Mouse (Mus musculus) forebrain, postnatal 0 days (tissue): Measurements from ENCODE around the gene Mn1. TPM values are rescaled to one million over a fixed set of nuclear protein-coding genes. Genes with fewer than 3 reads are reported as not detected.
A peak's percentile ranks its signal among the peaks of the same experiment; 100 is the strongest.

ENCODE experiments used
- ATAC-seq: fragments of 200-750 bp; cut with Nextera tagmentation; 2 replicates; pipeline ENCODE4 v1.8.0; 2017; ENCODE audit warnings: mild to moderate bottlenecking, moderate library complexity
- DNase-seq: peaks from one replicate; pipeline ENCODE4 v3.0.0-alpha.2; 2015
- H3K27ac ChIP-seq: fragments of 300-500 bp; sonication (generic); 2 replicates; pipeline ENCODE4 v1.5.1; 2014; ENCODE audit warnings: low read depth, mild to moderate bottlenecking, antibody characterized with exemption, low read length, moderate library complexity, mixed read lengths
- H3K27me3 ChIP-seq: fragments of 300-500 bp; sonication (generic); 2 replicates; pipeline ENCODE4 v1.6.1; 2014; ENCODE audit warnings: mild to moderate bottlenecking, low read length, mixed read lengths; ENCODE audit not compliant: insufficient read depth
- H3K36me3 ChIP-seq: fragments of 300-500 bp; sonication (generic); 2 replicates; pipeline ENCODE4 v1.6.1; 2014; ENCODE audit warnings: mild to moderate bottlenecking, moderate library complexity; ENCODE audit not compliant: insufficient read depth
- H3K4me1 ChIP-seq: fragments of 300-500 bp; sonication (generic); 2 replicates; pipeline ENCODE4 v1.6.1; 2014; ENCODE audit warnings: antibody characterized with exemption; ENCODE audit not compliant: insufficient read depth
- H3K4me2 ChIP-seq: fragments of 300-500 bp; sonication (generic); 2 replicates; pipeline ENCODE4 v1.6.1; 2014; ENCODE audit warnings: low read depth, mild to moderate bottlenecking, moderate library complexity
- H3K4me3 ChIP-seq: fragments of 300-500 bp; sonication (generic); 2 replicates; pipeline ENCODE4 v1.5.1; 2014; ENCODE audit warnings: low read depth, low read length, mixed read lengths
- H3K9ac ChIP-seq: fragments of 300-500 bp; sonication (generic); 2 replicates; pipeline ENCODE4 v1.6.1; 2014; ENCODE audit warnings: mild to moderate bottlenecking
- H3K9me3 ChIP-seq: fragments of 300-500 bp; sonication (generic); 2 replicates; pipeline ENCODE4 v1.6.1; 2016; ENCODE audit warnings: low read length
- CTCF ChIP-seq: sonication (generic); IDR thresholded peaks from 2 replicates; pipeline ENCODE4 v1.5.1; 2016; ENCODE audit warnings: antibody characterized with exemption, control low read depth, low read depth
- WGBS: fragments of 180-500 bp; shearing (Covaris S2); extraction: QIAGEN DNeasy Blood & Tissue Kit; methylation state at CpG from one replicate; pipeline ENCODE4 v1.1.7; 2014; 5-methylcytosine and 5-hydroxymethylcytosine counted together
- polyA plus RNA-seq: library from polyadenylated mRNA; unstranded; fragments of >200 nt; fragmentation: Nextera tagmentation; extraction: Ambion mirVana; gene quantifications from 2 replicates; pipeline ENCODE4 v1.2.1, GENCODE M21; 2015
- total RNA-seq: library from RNA; depleted of rRNA; stranded (reverse); fragments of >200 nt; gene quantifications from 2 replicates; pipeline ENCODE4 v1.2.3, GENCODE M21; 2014

Mn1 gene
- total and polyA plus RNA-seq, 2 experiments from 2014 or later: 57.9 to 123 TPM

DNA sequence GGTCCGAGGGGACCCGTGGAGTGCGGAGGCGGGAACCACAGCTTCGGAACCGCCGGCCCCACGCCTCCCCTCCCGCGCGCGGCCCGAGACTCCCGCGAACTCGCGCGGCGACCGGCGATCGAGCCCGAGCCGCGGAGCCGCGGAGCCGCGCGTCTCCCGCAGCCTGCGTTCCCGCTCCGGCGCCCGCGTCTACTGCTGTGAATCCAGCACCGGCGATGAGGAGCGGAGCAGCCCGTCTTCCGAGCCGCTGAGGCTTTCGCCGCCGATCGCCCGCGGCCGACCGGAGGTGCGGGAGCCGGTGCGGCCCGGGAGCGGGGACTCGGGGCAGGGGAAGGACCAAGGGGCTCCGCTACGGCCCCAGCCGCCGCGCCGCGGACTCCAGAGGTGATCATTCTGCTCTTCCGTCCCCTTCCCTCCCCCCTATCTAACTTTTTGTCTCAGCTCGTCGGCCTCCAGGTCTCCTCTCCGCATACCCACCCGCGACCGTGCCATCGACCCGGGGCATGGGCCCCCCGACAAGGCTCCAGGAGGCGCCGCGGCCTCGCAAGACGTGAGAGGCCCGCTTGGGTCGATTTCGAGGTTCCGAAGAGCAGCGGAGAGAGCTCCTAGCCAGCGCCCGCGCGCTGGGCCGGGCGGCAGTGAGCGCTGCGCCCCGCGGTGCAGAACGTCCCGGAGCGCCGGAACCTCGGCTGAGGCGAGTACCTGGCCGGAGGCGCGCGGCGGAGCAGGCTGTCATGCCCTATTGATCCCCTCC lies 393 bp downstream of the Mn1 start:
- Histone ChIP-seq H3K9ac (peak overlapping the region; percentile 90), H3K4me2 (peak overlapping the region; percentile 85), H3K9me3 (no peaks in the 10 kb centered on the region), H3K27me3 (no peaks in the 10 kb centered on the region), H3K4me3 (peak overlapping the region; percentile 88), H3K27ac (peak overlapping the region; percentile 97), H3K4me1 (0 out of 2 replicates have a peak, but pooled peaks cover 2% of the 10 kb centered on the region), H3K36me3 (peaks cover 34% of the 10 kb centered on the region)
- WGBS: 2% methylated on average over 91 of the region's 105 CpGs
- DNase-seq: peak; percentile 62
- ATAC-seq: peak; percentile 14; the same call in 1 of the 2 replicates
- TF ChIP-seq CTCF: no peak

GRCm38 (mm10) chr5:111418202-111419120 lies 1.3 kb downstream of the Mn1 start:
- Histone ChIP-seq H3K36me3 (peaks cover 39% of the 10 kb centered on the region), H3K4me3 (peak overlapping the region; percentile 88), H3K9me3 (no peaks in the 10 kb centered on the region), H3K4me2 (peak overlapping the region; percentile 85), H3K4me1 (0 out of 2 replicates have a peak, but pooled peaks cover 2% of the 10 kb centered on the region), H3K27me3 (no peaks in the 10 kb centered on the region), H3K27ac (peak overlapping the region; percentile 97), H3K9ac (peak overlapping the region; percentile 90)
- no peak for TF ChIP-seq CTCF
- DNase-seq (peak; percentile 68), ATAC-seq (no peak)
- 2% methylated on average over 63 of the region's 63 CpGs for WGBS

- Histone ChIP-seq H3K36me3 (peaks cover 39% of the 10 kb centered on the region), H3K27me3 (no peaks in the 10 kb centered on the region), H3K4me3 (peak overlapping the region; percentile 88), H3K27ac (peak overlapping the region; percentile 97), H3K9ac (peak overlapping the region; percentile 90), H3K9me3 (no peaks in the 10 kb centered on the region), H3K4me2 (peak overlapping the region; percentile 85), H3K4me1 (peaks cover 2% of the 10 kb centered on the region; the same call in 1 of the 2 replicates)
- ATAC-seq (no peak), DNase-seq (peak; percentile 77)
- no peak for TF ChIP-seq CTCF
- 4% methylated on average over 40 of the region's 42 CpGs for WGBS
Observed at GRCm38 (mm10) chr5:111419121-111419881, 2.1 kb downstream of the Mn1 start.

DNA sequence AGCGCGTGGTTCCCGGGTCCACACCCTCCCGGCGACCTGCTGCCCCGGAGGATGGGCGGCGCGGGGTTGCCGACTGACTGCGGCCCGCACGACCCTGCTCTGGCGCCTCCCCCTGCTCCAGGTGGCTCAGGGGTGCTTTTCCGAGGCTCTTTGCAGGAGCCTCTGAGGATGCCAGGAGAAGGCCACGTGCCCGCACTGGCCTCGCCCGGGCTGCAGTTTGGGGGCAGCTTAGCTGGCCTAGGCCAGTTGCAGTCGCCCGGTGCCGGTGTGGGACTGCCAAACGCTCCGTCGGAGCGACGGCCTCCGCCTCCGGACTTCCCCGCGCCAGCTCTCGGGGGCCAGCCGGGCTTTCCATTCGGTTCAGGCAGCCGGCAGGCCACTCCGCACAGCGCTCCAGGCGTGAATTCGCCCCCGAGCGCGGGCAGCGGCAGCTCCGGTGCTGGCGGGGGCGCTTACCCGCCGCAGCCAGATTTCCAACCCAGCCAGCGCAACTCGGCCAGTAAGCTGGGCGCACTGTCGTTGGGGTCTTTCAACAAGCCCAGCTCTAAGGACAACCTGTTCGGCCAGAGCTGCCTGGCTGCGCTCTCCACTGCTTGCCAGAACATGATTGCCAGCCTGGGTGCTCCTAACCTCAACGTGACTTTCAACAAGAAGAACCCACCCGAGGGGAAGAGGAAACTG lies 3.0 kb downstream of the Mn1 start:
- no peaks in the 10 kb centered on the region for H3K27me3 ChIP-seq
- ATAC-seq (no peak), DNase-seq (peak; percentile 68)
- peak overlapping the region; percentile 85 for H3K4me2 ChIP-seq
- H3K9me3 ChIP-seq: no peaks in the 10 kb centered on the region
- peak overlapping the region; percentile 88 for H3K4me3 ChIP-seq
- TF ChIP-seq CTCF: no peak
- H3K9ac ChIP-seq: peak overlapping the region; percentile 90
- H3K27ac ChIP-seq: peak overlapping the region; percentile 97
- H3K4me1 ChIP-seq: peaks cover 2% of the 10 kb centered on the region; the same call in 1 of the 2 replicates
- 3% methylated on average over 56 of the region's 56 CpGs for WGBS
- peaks cover 39% of the 10 kb centered on the region for H3K36me3 ChIP-seq

- Histone ChIP-seq H3K9ac (peak overlapping the region; percentile 90), H3K4me3 (peak overlapping the region; percentile 88), H3K9me3 (no peaks in the 10 kb centered on the region), H3K4me2 (peak overlapping the region; percentile 85), H3K4me1 (no peaks in the 10 kb centered on the region; the same call in 1 of the 2 replicates), H3K36me3 (peaks cover 39% of the 10 kb centered on the region), H3K27ac (peak overlapping the region; percentile 97), H3K27me3 (no peaks in the 10 kb centered on the region)
- DNase-seq (peak; percentile 62), ATAC-seq (no peak)
- TF ChIP-seq CTCF: no peak
- WGBS: 17% methylated on average over 22 of the region's 22 CpGs
Observed at GRCm38 (mm10) chr5:111420896-111421295, 3.7 kb downstream of the Mn1 start.

DNA sequence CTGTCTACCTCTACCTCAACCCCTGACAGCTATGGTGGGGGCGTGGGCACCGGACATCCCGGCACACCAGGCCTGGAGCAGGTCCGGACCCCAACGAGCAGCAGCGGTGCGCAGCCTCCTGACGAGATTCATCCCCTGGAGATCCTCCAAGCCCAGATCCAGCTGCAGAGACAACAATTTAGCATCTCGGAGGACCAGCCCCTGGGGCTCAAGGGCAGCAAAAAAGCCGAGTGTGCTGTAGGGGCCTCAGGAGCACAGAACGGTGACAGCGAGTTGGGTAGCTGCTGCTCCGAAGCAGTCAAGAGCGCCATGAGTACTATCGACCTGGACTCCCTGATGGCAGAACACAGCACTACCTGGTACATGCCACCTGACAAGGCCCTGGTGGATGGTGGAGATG lies 4.3 kb downstream of the Mn1 start:
- no peak for TF ChIP-seq CTCF
- WGBS: 32% methylated on average over 15 of the region's 15 CpGs
- ATAC-seq: no peak

More for the DNA sequence above, 4.3 kb downstream of the Mn1 start:
- peak overlapping the region; percentile 97 for H3K27ac ChIP-seq
- peaks cover 1% of the 10 kb centered on the region for H3K4me1 ChIP-seq
- peak overlapping the region; percentile 88 for H3K4me3 ChIP-seq
- peak overlapping the region; percentile 90 for H3K9ac ChIP-seq
- no peaks in the 10 kb centered on the region for H3K9me3 ChIP-seq
- H3K27me3 ChIP-seq: no peaks in the 10 kb centered on the region
- peak; percentile 55 for DNase-seq
- peaks cover 39% of the 10 kb centered on the region for H3K36me3 ChIP-seq
- peak overlapping the region; percentile 85 for H3K4me2 ChIP-seq
